Mouse (Mus musculus) small intestine, adult 2 months (tissue): ENCODE results near the gene Cpe.

Source experiments
- CTCF ChIP-seq: fragments of 200-500 bp; IDR thresholded peaks from 2 replicates; pipeline ENCODE4 v1.5.1; 2012; ENCODE audit warnings: low read depth, mild to moderate bottlenecking, control low read depth, inconsistent platforms, low read length, moderate library complexity, mixed read lengths; ENCODE audit not compliant: insufficient replicate concordance, insufficient read length; ENCODE audit errors: extremely low read depth
- POLR2A ChIP-seq: fragments of 200-500 bp; IDR thresholded peaks from 2 replicates; pipeline ENCODE4 v1.6.1; 2012; ENCODE audit warnings: low read depth, mild to moderate bottlenecking, control low read depth, inconsistent platforms, low read length, moderate library complexity

GRCm38 (mm10) chr8:64733271-64733943 lies 40.6 kb upstream of the Cpe start, which contains the start of gene Msmo1:
- TF ChIP-seq CTCF (no peak), POLR2A (peak; percentile 98)
